Mouse (Mus musculus) gastrocnemius, adult 2 months (tissue): ENCODE measurements around the gene Scamp3. TPM values are rescaled to one million over a fixed set of nuclear protein-coding genes. Genes with fewer than 3 reads are reported as not detected.
"Not testable (repeated sequence)": the region's sequence is repeated elsewhere in the genome, so short reads cannot be mapped to it uniquely, and the experiment has no call there.

Experiments
- DNase-seq: peaks from one replicate; pipeline ENCODE4 v3.0.0; 2022
- H3K27ac ChIP-seq: fragments of 200-600 bp; 2 replicates; pipeline ENCODE4 v1.8.1; 2022; ENCODE audit warnings: mild to moderate bottlenecking
- H3K4me3 ChIP-seq: fragments of 200-600 bp; 2 replicates; pipeline ENCODE4 v1.8.1; 2022; ENCODE audit warnings: mild to moderate bottlenecking, moderate library complexity
- CTCF ChIP-seq: fragments of 200-600 bp; IDR thresholded peaks from 2 replicates; pipeline ENCODE4 v1.8.1; 2022; ENCODE audit warnings: antibody characterized with exemption, mild to moderate bottlenecking, moderate library complexity
- intact Hi-C: fragments of 180-260 bp; cut with DNase I; formaldehyde crosslinking; loops from one replicate; pipeline ENCODE4 v1.15.1; 2025
- total RNA-seq, 2 experiments: library from RNA; stranded (reverse); gene quantifications; 2 replicates each; pipeline ENCODE4 v1.2.3; 2021

Gene Scamp3
- total RNA-seq, 2 experiments from 2014 or later = 37.7 to 39.0 TPM

DNA sequence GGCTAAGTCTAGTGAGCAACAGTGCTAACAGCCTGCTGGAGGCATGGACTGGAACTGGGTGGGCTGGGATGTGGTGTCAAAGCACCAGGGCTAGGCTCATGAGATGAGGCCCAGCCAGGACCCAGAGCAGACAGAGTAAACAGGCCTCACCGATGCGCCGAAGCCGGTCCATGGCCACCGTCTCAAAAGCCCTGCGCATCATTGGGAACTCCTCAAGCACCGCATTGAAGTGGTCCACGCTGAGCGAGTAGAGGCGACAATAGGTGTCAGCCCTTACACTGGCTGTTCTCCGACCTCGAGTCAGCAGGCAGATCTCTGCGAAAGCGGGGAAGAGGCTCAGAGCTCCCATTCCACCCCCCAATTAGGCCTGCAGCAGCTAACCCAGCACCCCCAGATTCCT is 28.7 kb upstream of the Scamp3 start:
- intact Hi-C loops = no loop called here
- no peak for DNase-seq
- Histone ChIP-seq H3K27ac (no peak overlapping the region), H3K4me3 (no peak overlapping the region)
- TF ChIP-seq CTCF = no peak

DNA sequence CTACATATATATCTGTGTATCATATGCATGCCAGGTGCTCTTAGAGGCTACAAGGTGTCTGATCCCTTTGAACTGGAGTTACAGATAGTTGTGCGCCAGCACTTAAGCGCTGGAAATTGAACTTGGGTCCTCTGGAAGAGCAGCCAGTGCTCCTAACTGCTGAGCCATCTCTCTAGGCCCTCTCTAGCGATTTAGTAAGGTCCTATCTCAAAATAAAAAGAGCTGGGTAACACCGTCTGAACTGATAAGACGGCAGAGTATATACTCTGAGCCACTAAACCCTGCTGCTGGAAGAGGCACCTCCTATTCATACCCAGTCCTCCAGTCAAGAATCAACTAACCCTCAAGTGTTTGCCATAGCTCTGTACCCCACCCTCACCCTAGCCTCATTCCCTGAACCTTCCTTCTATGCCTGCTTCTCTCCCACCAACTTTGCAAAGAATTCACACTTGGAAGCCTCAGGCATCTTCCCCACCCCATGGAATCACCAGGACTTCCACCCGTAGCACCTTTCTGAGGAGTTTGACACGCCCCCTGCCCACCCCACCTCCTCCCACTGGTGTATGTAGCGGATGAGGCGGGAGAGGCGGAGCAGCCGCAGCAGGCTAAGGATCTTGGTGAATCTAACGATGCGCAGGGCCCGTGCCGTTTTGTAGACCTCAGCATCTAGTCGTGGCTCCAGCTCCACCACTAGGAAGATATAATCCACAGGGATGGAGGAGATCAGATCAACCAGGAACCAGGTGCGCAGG is 25.0 kb upstream of the Scamp3 start:
- TF ChIP-seq CTCF = no peak
- no peak for DNase-seq
- Histone ChIP-seq H3K27ac (no peak overlapping the region), H3K4me3 (no peak overlapping the region)
- intact Hi-C loops = no loop called here

DNA sequence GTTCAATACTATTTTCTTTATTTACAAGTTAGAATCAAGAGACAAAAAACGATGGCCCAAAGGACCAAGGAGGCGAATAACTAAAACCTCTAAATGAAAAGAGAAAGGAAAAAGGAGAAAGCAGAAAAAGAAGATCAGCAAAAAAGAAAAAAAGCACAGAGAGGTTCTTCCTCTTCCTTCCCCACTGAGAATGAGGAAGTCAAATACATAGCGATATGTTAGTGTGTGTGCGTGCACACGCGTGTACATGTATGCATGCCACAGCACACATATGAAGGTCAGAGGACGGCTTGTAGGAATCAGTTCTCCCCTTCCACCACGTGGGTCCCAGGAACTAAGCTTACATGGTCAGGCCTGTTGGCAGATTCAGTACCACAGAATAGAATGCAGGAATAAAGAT is 20.3 kb upstream of the Scamp3 start:
- TF ChIP-seq CTCF = no peak
- Histone ChIP-seq H3K4me3 (no peak overlapping the region), H3K27ac (no peak overlapping the region)
- DNase-seq = no peak
- intact Hi-C loops = no loop called here

DNA sequence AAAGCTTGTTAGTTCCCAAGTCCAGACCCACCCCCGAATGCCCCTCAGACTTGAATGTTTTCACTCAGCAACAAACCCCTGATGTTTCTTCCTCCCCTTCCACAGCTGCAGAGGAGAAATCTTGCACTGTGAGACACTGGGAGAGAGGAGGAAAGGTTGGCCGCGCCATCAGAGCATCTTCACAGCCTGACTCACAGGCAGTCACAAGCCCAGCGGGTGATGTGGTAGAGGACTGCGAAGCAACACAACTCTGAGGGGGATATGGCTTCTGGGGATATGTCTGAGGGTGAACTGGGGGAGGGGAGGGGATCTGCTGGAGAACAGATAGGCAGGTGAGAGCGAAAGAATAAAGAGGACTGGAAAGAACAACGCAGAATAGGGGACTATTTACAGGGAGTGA is 18.6 kb upstream of the Scamp3 start:
- no peak for DNase-seq
- Histone ChIP-seq H3K4me3 (no peak overlapping the region), H3K27ac (no peak overlapping the region)
- intact Hi-C loops = no loop called here
- no peak for TF ChIP-seq CTCF

DNA sequence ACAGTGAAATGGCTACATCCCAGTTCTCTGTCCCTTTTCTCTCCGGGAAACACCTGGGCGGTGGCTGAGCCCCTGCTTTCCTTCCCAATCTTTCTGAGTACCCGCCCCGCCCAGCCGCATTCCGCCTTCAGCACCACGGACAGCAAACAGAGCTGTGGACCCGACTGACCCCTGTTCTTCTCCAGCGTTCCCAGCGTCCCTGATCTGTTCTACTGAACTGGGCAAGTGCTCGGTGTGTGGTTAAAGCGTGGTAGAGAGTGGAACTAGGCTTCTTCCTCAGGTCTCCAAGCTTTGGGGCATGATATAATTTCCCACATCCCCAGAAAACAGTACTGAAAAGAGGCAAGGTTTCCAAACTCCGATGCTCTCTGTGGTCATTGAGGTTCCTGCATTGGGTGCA is 18.1 kb upstream of the Scamp3 start:
- TF ChIP-seq CTCF = no peak
- intact Hi-C loops = no loop called here

DNA sequence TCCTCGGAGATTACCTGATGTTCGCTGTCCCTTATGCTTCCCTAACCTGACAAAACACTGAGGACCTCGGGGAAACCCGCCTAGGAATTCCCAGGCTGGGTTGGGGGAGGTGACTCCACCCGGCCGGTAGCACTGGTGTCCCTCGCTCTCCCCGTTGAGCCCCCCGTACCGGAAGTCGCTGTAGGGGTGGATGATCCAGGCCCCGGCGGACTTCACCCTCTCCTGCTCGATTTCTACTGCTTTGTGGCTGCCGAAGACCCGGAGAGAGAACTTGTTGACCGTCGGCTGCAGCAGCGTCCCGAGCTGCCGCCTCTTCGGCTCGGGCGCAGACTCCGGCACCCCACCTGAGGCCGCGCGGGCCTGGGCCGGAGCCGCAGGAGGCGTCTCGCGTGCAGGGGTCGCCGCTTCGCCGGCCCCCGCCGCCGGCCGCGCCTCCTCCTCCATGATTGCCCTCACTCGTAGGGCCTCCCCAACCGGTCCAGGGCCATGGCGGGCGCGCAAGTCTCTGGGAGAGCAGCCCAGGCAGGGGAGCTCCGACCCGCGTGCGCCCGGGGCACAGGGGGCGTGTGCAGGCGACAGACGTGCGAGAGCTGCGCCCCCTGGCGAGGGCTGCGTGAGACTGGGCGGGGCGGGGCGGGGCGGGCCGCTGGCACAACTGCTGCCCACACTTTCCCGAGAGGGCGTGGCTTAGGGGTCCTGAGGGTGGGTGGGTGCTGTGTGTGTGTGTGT is 17.5 kb upstream of the Scamp3 start, which contains the start of gene Hcn3:
Gene Hcn3 (minus strand): TSS at position 581 of the 729 bp plus-strand sequence.
- Histone ChIP-seq H3K4me3 (peak within 1 kb of the TSS; percentile 77), H3K27ac (no peak within 1 kb of the TSS)
- DNase-seq = peak; percentile 73
- TF ChIP-seq CTCF = peak; percentile 63
- intact Hi-C loops = loop anchor here (1.0 to 10.0 kb wide), 2 partner anchors 55 to 69 kb away; partner anchors contain the start of gene Thbs3

More for the DNA sequence above, 18.1 kb upstream of the Scamp3 start:
- DNase-seq = peak; percentile 64
- Histone ChIP-seq H3K4me3 (peak overlapping the region; percentile 77), H3K27ac (no peak overlapping the region)

DNA sequence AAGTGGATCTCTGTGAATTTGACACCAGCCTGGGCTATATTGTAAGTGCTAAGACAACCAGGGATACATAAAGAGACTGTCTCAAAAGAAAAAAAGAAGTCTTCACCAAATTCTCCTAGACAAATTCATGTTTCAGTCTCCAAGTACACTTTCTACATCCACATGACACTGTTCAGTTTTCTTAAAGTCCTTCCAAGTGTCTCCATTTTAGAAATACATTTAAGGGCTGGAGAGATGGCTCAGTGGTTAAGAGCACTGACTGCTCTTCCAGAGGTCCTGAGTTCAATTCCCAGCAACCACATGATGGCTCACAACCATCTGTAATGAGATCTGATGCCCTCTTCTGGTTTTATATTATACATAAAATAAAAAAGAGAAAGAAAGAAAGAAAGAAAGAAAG is 16.1 kb upstream of the Scamp3 start:
- intact Hi-C loops = loop anchor here (10.0 kb wide), 1 partner anchor 54 kb away; the partner anchor contains the start of gene Thbs3

DNA sequence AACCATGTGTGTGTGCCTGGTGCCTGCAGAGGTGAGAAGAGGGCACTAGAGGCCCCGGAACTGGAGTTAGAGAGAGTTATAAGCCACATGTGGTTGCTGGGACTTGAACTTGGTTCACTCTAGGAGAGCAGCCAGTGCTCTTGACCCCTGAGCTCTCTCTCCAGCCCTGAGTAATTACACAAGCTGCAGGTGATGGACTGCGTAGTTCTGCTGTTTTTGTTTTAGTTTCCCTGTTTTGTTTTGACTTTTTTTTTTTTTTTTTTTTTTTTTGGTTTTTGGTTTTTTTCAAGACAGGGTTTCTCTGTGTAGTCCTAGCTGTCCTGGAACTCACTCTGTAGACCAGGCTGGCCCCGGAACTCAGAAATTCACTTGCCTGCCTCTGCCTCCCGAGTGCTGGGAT is 15.5 kb upstream of the Scamp3 start:
- Histone ChIP-seq H3K27ac (no peak overlapping the region), H3K4me3 (no peak overlapping the region)
- no peak for DNase-seq
- intact Hi-C loops = loop anchor here (10.0 kb wide), 1 partner anchor 53 kb away; the partner anchor contains the start of gene Thbs3
- TF ChIP-seq CTCF = no peak

More for the DNA sequence above, 16.1 kb upstream of the Scamp3 start:
- not testable (repeated sequence) for H3K4me3 ChIP-seq, DNase-seq, H3K27ac ChIP-seq

DNA sequence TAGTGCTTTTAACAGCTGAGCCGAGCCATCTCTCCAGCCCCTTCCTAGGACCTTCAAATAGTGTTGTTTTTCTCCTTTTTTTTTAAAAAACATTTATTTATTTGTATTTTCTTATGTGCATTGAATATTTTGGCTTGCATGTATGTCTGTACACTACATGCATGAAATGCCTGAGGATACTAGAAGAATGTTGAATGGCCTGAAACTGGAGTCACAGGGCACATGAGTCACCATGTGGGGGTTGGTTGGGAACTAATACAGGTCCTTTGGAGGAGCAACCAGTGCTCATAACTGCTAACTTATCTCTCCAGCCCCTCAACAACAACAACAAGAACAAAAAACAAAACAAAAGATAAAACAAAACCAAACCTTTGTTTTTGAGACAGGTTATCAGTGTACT is 14.2 kb upstream of the Scamp3 start:
- no peak for TF ChIP-seq CTCF
- no peak for DNase-seq
- Histone ChIP-seq H3K27ac (no peak overlapping the region), H3K4me3 (no peak overlapping the region)
- intact Hi-C loops = loop anchor here (10.0 kb wide), 1 partner anchor 52 kb away; the partner anchor contains the start of gene Thbs3

DNA sequence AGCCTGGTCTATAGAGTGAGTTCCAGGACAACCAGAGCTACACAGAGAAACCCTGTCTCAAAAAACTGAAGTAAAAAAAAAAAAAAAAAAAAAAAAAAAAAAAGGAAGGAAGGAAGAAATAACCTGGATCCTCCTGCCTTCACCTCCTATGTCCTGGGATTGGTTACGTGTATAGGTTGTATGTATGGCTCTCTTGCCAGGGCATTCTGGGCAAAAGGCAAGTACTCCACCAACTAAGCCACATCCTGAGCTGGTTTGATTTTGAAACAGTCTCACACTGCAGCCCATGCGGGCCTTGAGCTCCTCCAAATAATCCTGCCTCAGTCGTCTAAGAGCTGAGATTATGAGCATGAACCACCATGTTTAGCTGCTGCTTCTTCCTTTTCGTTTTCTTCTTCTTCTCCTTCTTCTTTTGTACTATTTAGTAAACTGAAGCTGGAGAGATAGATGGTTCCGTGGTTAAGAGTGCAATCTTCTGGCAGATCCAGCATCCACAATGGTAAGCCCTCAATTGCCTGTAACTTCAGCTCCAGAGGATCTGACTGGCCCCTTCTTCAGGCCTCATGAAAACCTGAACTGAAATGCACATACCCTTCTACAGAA is 13.5 kb upstream of the Scamp3 start:
- intact Hi-C loops = loop anchor here (10.0 kb wide), 1 partner anchor 51 kb away; the partner anchor contains the start of gene Thbs3
- peak overlapping the region; percentile 97 for H3K27ac ChIP-seq
- peak overlapping the region; percentile 90 for H3K4me3 ChIP-seq
- no peak for DNase-seq
- no peak for TF ChIP-seq CTCF

DNA sequence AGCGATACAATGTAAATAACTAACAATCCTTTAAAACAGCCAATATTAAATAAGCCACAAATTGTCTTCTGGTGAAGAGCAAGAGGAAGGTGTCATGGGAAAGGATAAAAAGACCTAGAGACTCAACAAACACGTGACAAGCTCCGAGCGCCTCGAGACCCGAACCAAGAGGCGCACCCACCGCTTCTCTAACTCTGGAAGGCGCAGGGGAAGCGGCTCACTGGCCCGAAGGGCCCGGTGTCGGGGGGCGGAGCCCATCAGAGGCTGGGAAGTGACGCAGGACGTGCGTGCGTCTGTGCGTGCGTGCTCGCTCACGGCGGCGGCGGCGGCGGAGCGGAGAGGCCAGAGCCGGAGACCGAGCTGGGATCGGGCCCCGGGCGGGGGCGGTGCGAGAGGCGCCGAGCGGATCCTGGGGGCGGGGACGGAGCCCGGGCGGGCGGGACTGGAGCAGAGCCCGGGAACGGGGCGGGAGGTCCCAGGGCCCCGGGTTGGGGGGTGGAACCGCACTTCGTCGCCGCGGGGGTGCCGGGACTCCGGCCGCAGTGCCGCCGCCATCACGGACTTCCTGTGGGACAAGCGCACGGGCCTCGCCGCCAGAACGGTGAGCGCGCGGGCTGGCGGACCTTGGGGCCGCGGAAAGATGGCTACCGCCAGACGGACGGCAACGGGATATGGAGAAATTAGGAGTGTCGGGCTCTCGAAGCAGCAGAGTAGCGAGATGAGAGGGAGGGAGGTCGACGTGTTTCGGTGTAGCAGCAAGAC is 12.6 kb upstream of the Scamp3 start, which contains the start of gene Clk2:
Gene Clk2 (plus strand): TSS at position 290 of the 762 bp plus-strand sequence.
- TF ChIP-seq CTCF = no peak
- peak within 1 kb of the TSS; percentile 90 for H3K4me3 ChIP-seq
- DNase-seq = peak; percentile 98
- peak within 1 kb of the TSS; percentile 97 for H3K27ac ChIP-seq
- intact Hi-C loops = loop anchor here (10.0 kb wide), 1 partner anchor 50 kb away; the partner anchor contains the start of gene Thbs3
